Mouse (Mus musculus): ENCODE measurements around the gene Kctd19.

The Kctd19 gene

GRCm38 (mm10) chr8:105361751-105362702 lies 51.3 kb downstream of the Kctd19 start:
- no peak for DNase-seq (ENCODE audit: extremely low spot score, low read depth, low spot score)

- DNase-seq (ENCODE audit: extremely low spot score, low read depth, low spot score), result no peak
Measured at GRCm38 (mm10) chr8:105359646-105360045, 53.7 kb downstream of the Kctd19 start.

DNA sequence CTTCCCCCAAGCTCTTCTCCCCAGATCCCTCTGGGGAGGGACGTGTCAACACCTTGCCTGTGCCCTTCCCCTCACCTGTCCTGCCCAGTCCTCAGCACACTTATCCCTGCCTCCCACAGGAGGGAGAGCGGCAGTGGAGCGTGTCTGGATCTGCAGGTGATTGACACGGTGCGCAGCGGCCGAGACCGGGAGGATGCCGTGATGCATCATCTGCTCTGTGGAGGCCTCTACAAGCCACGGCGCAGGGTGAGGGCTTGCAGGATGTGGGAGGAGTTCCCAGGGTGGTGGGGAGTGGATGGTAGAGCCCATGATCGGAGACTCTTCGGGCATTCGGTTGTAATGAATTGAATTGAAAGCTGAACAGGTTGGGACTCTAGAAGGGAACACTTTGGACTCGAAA lies 54.1 kb downstream of the Kctd19 start:
- DNase-seq (ENCODE audit: extremely low spot score, low read depth, low spot score), result no peak

GRCm38 (mm10) chr8:105356681-105357080 lies 56.6 kb downstream of the Kctd19 start:
- DNase-seq (ENCODE audit: extremely low spot score, low read depth, low spot score), result no peak

GRCm38 (mm10) chr8:105355179-105356024 lies 57.9 kb downstream of the Kctd19 start:
- no peak for DNase-seq (ENCODE audit: extremely low spot score, low read depth, low spot score)

DNA sequence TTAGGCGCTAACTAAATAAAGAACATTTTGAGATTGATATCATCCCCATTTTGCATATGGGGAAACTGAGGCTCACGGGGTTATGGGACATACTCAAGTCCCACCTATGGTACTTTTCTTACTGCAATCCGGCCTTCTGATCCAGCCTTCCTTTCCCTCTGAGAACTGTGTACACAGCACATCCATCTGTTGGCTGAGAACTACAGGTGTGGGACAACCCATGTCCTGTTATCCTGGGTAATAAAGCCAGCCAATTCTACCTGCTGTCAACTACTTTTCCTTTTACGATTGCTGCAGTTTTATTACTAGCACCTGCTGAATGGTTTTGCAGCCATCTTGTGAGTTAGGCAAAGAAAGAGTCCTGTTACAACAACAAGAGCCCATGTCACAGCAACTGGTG lies 58.8 kb downstream of the Kctd19 start:
- no peak for DNase-seq (ENCODE audit: extremely low spot score, low read depth, low spot score)

DNA sequence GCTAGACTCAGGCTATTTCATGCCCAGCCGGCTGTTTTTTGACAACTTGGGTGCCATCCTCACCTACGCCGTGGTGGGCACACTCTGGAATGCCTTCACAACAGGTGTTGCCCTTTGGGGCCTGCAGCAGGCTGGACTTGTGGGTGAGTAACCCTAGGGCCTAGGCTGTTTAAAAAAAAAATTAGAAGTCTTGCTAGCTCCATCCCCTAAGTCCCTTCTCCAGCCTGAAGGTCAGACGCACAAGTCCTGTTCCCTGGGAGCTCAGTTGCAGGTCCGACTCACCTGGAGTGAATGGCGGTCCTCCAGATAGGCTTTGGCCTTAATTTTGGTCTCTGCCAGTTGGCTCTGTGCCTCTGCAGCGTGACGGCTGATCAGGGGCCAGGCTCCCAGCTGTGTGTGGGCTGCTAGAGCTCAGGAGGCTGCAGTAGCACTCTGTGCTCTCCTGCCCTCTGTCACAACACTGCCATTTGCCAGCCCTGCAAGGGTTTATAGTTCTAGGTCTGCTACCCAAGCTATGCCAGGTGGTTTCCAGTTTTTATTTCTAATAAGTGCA lies 59.6 kb downstream of the Kctd19 start:
- DNase-seq (ENCODE audit: extremely low spot score, low read depth, low spot score), result no peak

DNA sequence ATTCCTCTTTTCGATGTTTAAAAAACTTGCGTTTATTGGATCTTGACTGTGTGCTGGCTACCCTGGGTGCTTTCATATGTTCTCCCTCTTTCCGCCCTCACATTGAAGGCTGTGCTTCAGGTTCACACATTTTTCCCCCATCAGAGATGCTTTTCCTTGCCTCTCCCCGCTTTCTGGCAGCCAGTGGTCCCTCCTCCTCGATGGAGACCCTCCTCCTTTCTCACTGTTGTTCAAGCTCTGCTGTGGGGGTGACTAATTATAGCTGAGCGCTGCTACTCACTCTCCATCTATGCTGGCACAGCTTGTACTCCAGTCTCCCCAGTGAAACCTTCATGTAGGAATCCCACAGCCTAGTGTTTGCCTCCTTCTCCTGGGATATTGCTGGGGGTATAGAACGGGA lies 63.1 kb downstream of the Kctd19 start:
- DNase-seq (ENCODE audit: extremely low spot score, low read depth, low spot score), result no peak

- DNase-seq (ENCODE audit: extremely low spot score, low read depth, low spot score), result no peak
Measured at GRCm38 (mm10) chr8:105349096-105349771, 64.1 kb downstream of the Kctd19 start.

- no peak for DNase-seq (ENCODE audit: extremely low spot score, low read depth, low spot score)
Measured at GRCm38 (mm10) chr8:105348450-105349095, 64.7 kb downstream of the Kctd19 start, which contains the start of gene Slc9a5. Slc9a5 (plus strand) TSS chr8:105348843.

- peak; percentile 95 for DNase-seq (ENCODE audit: extremely low spot score, low read depth, low spot score)
Measured at GRCm38 (mm10) chr8:105347428-105348221, 65.7 kb downstream of the Kctd19 start, which contains the start of gene Fhod1. Fhod1 (minus strand) TSS chr8:105347953.

GRCm38 (mm10) chr8:105346611-105347427 lies 66.5 kb downstream of the Kctd19 start:
- DNase-seq (ENCODE audit: extremely low spot score, low read depth, low spot score), result no peak

GRCm38 (mm10) chr8:105345061-105345975 lies 68.0 kb downstream of the Kctd19 start:
- DNase-seq (ENCODE audit: extremely low spot score, low read depth, low spot score), result no peak

GRCm38 (mm10) chr8:105343791-105344574 lies 69.3 kb downstream of the Kctd19 start:
- no peak for DNase-seq (ENCODE audit: extremely low spot score, low read depth, low spot score)

DNA sequence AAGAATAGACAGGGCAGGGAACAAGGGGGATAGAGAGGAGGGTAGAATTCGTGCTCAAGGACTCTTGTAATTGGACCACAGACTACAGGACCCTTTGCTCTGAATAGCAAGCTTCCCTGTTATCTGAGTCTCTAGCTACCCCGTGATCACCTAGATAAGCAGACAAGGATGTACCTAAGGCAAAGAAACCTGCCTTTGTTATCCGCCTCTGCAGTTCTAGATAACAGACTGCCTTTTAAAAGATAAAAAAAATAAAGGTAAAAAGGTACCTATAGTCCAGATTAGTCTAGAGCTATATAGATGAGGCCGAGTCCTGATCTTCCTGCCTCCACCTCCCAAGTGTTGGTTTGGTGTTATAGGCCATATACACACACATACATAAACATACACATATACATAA lies 70.5 kb downstream of the Kctd19 start:
- no peak for DNase-seq (ENCODE audit: extremely low spot score, low read depth, low spot score)

GRCm38 (mm10) chr8:105341399-105341798 lies 71.9 kb downstream of the Kctd19 start:
- no peak for DNase-seq (ENCODE audit: extremely low spot score, low read depth, low spot score)
